Mouse (Mus musculus): ENCODE data around the gene Ppp6r2. TPM values are rescaled to one million over a fixed set of nuclear protein-coding genes. Genes with fewer than 3 reads are reported as not detected.

Ppp6r2 gene
- total and polyA plus RNA-seq, 2 experiments from 2014 or later, result 71.2 to 290 TPM

DNA sequence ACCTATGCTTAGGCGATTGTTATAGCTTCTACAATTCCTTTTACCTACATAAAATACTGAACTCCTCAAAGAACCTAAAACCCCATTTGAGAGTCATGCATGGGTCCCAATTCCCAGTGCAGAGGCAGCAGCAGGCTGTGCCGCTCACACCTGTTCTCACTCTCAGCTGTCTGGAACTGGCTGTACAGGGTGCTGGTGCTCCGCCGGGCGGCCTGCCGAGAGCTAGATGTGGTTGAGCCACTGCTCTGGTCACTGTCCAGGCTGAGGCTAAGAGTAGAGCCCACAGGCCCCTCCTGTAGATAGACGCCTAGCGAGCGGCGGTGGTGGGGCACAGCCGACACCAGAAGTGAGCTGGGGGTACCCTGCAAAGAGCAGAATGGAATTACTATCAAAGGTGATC, 78.1 kb downstream of the Ppp6r2 start:
- Histone ChIP-seq H3K4me1 (ENCODE audit: insufficient read depth, low read length) (no peaks in the 10 kb centered on the region), H3K36me3 (ENCODE audit: insufficient read depth, low read length) (peaks cover 69% of the 10 kb centered on the region), H3K27me3 (ENCODE audit: insufficient read depth, low read length) (no peaks in the 10 kb centered on the region), H3K27ac (no peak overlapping the region), H3K4me2 (ENCODE audit: low read depth, low read length) (no peak overlapping the region), H3K9ac (replicated peaks; ENCODE audit: low read length) (no peak overlapping the region), H3K9me3 (ENCODE audit: low read length) (no peaks in the 10 kb centered on the region), H3K4me3 (ENCODE audit: low read length) (no peak overlapping the region)
- WGBS, result 95% methylated on average over 11 of the region's 11 CpGs
- no peak for TF ChIP-seq CTCF (IDR thresholded peaks at IDR 0.05; ENCODE audit: low read depth)
- DNase-seq (ENCODE audit: low spot score) (no peak), ATAC-seq (no peak)

DNA sequence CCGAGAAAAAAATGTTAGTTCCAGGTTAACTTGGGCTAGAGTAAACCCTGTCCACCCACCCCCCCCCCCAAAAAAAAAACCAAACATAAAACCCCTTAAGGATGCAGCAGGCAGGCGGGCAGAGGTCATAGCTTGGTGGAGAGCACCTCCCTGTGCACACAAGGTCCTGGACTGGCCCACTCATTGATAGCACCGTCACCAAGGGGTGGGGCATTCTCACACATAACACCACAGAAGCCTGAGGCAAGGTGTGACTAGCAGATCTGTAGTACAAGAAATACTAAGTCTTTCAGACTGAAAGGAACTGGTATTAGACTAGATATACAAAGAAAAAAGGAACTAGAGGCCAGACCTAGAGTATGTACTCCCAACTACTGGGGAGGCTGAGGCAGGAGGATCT, 80.2 kb downstream of the Ppp6r2 start:
- no peaks in the 10 kb centered on the region for H3K9me3 ChIP-seq (ENCODE audit: low read length)

DNA sequence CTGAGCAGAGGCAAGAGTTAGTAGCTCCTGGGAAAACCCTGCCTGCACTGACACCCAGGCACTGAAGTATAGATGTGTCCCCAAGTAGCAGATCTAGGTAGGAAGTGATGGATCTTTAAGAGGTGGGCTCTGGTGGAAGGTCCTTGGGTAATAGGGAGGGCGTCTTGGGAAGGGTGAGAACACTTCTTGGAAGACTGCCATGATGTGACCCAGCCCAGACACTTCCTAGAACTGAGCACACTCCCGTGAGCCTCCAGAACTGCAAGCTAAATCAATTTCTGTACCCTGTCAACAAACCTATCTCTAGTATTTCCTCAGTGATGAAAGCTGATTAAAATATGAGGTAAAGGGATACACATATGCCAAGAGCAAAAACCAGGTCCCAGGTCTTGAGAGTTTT, 81.4 kb downstream of the Ppp6r2 start:
- no peak for TF ChIP-seq CTCF (IDR thresholded peaks at IDR 0.05; ENCODE audit: low read depth)
- ATAC-seq (no peak), DNase-seq (ENCODE audit: low spot score) (no peak)
- H3K36me3 ChIP-seq (ENCODE audit: insufficient read depth, low read length), result peaks cover 82% of the 10 kb centered on the region
- H3K9me3 ChIP-seq (ENCODE audit: low read length), result no peaks in the 10 kb centered on the region
- no peaks in the 10 kb centered on the region for H3K4me1 ChIP-seq (ENCODE audit: insufficient read depth, low read length)
- H3K4me2 ChIP-seq (ENCODE audit: low read depth, low read length), result no peak overlapping the region
- 71% methylated on average over 2 of the region's 2 CpGs for WGBS
- no peak overlapping the region for H3K27ac ChIP-seq
- H3K27me3 ChIP-seq (ENCODE audit: insufficient read depth, low read length), result no peaks in the 10 kb centered on the region
- no peak overlapping the region for H3K4me3 ChIP-seq (ENCODE audit: low read length)
- no peak overlapping the region for H3K9ac ChIP-seq (replicated peaks; ENCODE audit: low read length)

More for the DNA sequence above, 80.2 kb downstream of the Ppp6r2 start:
- no peak for TF ChIP-seq CTCF (IDR thresholded peaks at IDR 0.05; ENCODE audit: low read depth)
- no peak overlapping the region for H3K4me3 ChIP-seq (ENCODE audit: low read length)
- no peak overlapping the region for H3K27ac ChIP-seq
- H3K27me3 ChIP-seq (ENCODE audit: insufficient read depth, low read length), result no peaks in the 10 kb centered on the region
- WGBS, result 90% methylated on average over 3 of the region's 3 CpGs
- ATAC-seq (no peak), DNase-seq (ENCODE audit: low spot score) (no peak)
- H3K36me3 ChIP-seq (ENCODE audit: insufficient read depth, low read length), result peaks cover 83% of the 10 kb centered on the region
- H3K9ac ChIP-seq (replicated peaks; ENCODE audit: low read length), result no peak overlapping the region
- no peaks in the 10 kb centered on the region for H3K4me1 ChIP-seq (ENCODE audit: insufficient read depth, low read length)
- H3K4me2 ChIP-seq (ENCODE audit: low read depth, low read length), result no peak overlapping the region

DNA sequence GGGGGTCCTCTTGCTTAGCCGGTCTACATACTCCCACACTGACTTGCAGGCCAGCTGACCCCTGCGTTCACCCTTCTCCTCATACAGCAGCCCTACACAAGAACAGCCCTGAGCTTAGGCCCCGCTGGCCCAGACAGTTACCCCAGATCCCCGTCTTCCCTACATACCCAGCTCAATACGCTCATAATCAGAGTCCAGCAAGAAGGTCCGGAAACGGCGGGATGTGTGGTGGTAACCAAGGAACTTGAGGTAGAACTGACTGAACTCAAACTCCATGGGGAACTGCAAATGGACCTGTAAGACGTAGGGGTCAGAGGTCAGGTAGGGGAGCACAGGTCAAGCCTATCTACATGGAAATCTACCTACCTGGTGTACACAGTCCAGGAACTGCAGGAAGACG, 82.4 kb downstream of the Ppp6r2 start:
- H3K4me2 ChIP-seq (ENCODE audit: low read depth, low read length), result no peak overlapping the region
- H3K4me3 ChIP-seq (ENCODE audit: low read length), result no peak overlapping the region
- H3K36me3 ChIP-seq (ENCODE audit: insufficient read depth, low read length), result peaks cover 78% of the 10 kb centered on the region
- H3K27me3 ChIP-seq (ENCODE audit: insufficient read depth, low read length), result no peaks in the 10 kb centered on the region
- H3K9me3 ChIP-seq (ENCODE audit: low read length), result no peaks in the 10 kb centered on the region
- no peak overlapping the region for H3K9ac ChIP-seq (replicated peaks; ENCODE audit: low read length)
- ATAC-seq (no peak; the same call in 1 of the 2 replicates), DNase-seq (ENCODE audit: low spot score) (no peak)
- TF ChIP-seq CTCF (IDR thresholded peaks at IDR 0.05; ENCODE audit: low read depth), result no peak
- 95% methylated on average over 10 of the region's 10 CpGs for WGBS
- H3K4me1 ChIP-seq (ENCODE audit: insufficient read depth, low read length), result no peaks in the 10 kb centered on the region
- no peak overlapping the region for H3K27ac ChIP-seq

DNA sequence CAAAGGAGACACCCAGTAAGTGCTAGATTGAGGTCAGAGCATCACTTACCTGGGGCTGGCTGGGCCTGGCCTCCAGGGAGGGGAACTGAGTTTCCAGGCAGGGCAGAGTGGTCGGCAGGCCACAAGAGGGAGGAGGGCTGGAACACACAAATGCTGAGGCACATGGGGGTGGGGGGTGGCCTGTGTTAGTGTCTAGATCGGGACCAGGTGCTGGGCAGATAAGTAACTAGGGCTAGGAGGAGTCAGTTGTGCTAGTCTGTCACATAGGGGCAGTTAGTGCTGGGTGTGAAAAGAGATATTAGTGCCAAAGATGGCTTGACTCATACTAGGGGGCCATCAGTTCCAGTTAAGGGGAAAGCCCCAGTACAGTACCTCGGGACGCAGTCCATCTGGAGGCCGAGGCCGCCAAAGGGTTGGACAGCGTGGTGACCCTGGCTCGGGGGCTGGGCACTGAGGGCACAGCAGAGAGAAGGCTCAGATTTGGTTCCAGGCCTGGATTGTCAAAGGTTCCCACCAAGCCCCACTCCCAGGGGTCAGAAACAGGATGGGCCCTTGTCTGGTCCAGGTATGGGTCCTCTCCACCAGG, 84.3 kb downstream of the Ppp6r2 start:
- H3K4me1 ChIP-seq (ENCODE audit: insufficient read depth, low read length), result no peaks in the 10 kb centered on the region
- no peak for TF ChIP-seq CTCF (IDR thresholded peaks at IDR 0.05; ENCODE audit: low read depth)
- ATAC-seq (no peak), DNase-seq (ENCODE audit: low spot score) (no peak)
- H3K9me3 ChIP-seq (ENCODE audit: low read length), result no peaks in the 10 kb centered on the region
- no peak overlapping the region for H3K9ac ChIP-seq (replicated peaks; ENCODE audit: low read length)
- H3K36me3 ChIP-seq (ENCODE audit: insufficient read depth, low read length), result peaks cover 79% of the 10 kb centered on the region
- WGBS, result 90% methylated on average over 8 of the region's 8 CpGs
- no peak overlapping the region for H3K27ac ChIP-seq
- no peak overlapping the region for H3K4me2 ChIP-seq (ENCODE audit: low read depth, low read length)
- H3K27me3 ChIP-seq (ENCODE audit: insufficient read depth, low read length), result no peaks in the 10 kb centered on the region
- H3K4me3 ChIP-seq (ENCODE audit: low read length), result no peak overlapping the region

DNA sequence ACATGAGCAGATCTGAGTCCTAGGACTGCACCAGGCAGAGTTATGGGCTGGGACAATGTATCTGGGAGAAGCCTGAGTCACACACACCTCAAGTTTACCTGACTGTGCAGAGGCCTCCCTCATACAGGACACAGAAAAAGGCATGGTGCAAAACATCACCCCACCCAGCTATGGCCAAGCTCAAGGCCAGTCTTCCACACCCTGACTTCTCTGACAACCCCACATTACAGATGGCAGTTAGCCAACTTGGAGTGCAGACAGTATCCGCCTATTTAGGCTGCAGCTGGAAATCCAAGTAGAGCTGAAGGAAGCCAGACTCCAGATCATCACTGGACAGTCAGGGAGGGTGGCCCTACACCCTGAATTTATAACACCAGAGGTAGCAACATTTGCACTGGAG, 85.1 kb downstream of the Ppp6r2 start:
- TF ChIP-seq CTCF (IDR thresholded peaks at IDR 0.05; ENCODE audit: low read depth), result no peak
- WGBS, result 62% methylated on average over 1 of the region's 1 CpGs
- Histone ChIP-seq H3K36me3 (ENCODE audit: insufficient read depth, low read length) (peaks cover 80% of the 10 kb centered on the region), H3K9me3 (ENCODE audit: low read length) (no peaks in the 10 kb centered on the region), H3K4me1 (ENCODE audit: insufficient read depth, low read length) (no peaks in the 10 kb centered on the region), H3K27ac (no peak overlapping the region), H3K4me2 (ENCODE audit: low read depth, low read length) (no peak overlapping the region), H3K27me3 (ENCODE audit: insufficient read depth, low read length) (no peaks in the 10 kb centered on the region), H3K9ac (replicated peaks; ENCODE audit: low read length) (no peak overlapping the region), H3K4me3 (ENCODE audit: low read length) (no peak overlapping the region)
- DNase-seq (ENCODE audit: low spot score), result peak; percentile 37
- no peak for ATAC-seq

DNA sequence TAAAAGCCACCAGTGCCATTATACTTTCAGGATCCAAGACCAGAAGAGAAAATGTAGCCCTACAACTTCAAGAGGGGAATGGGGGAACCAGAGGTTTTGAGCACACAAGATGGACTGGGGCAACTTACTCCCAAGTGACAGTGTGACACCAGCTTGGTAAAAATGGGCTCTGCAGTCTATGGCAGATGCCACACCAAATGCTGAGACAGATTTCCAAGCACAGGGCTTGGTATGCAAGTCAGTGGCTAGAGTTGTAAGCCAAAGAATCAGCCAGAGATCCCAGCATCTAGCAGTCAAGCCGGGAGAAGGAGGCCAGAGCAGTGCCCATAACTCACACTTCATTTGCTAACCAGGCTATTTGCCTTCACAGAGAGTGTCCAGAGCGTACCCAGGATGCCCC, 86.3 kb downstream of the Ppp6r2 start:
- Histone ChIP-seq H3K36me3 (ENCODE audit: insufficient read depth, low read length) (peaks cover 81% of the 10 kb centered on the region), H3K9ac (replicated peaks; ENCODE audit: low read length) (no peak overlapping the region), H3K27me3 (ENCODE audit: insufficient read depth, low read length) (no peaks in the 10 kb centered on the region), H3K4me1 (ENCODE audit: insufficient read depth, low read length) (no peaks in the 10 kb centered on the region), H3K4me3 (ENCODE audit: low read length) (no peak overlapping the region), H3K4me2 (ENCODE audit: low read depth, low read length) (no peak overlapping the region), H3K9me3 (ENCODE audit: low read length) (no peaks in the 10 kb centered on the region), H3K27ac (no peak overlapping the region)
- ATAC-seq, result no peak
- 92% methylated on average over 2 of the region's 2 CpGs for WGBS
- TF ChIP-seq CTCF (IDR thresholded peaks at IDR 0.05; ENCODE audit: low read depth), result no peak
- no peak for DNase-seq (ENCODE audit: low spot score)

Measured in hindbrain, postnatal 0 days (tissue).